Mouse (Mus musculus): ENCODE data around the gene Adora2a. TPM values are rescaled to one million over a fixed set of nuclear protein-coding genes. Genes with fewer than 3 reads are reported as not detected.
"Not testable (repeated sequence)": the region's sequence is repeated elsewhere in the genome, so short reads cannot be mapped to it uniquely, and the experiment has no call there.

The Adora2a gene
- polyA plus RNA-seq, 1 experiment = 1.3 TPM

DNA sequence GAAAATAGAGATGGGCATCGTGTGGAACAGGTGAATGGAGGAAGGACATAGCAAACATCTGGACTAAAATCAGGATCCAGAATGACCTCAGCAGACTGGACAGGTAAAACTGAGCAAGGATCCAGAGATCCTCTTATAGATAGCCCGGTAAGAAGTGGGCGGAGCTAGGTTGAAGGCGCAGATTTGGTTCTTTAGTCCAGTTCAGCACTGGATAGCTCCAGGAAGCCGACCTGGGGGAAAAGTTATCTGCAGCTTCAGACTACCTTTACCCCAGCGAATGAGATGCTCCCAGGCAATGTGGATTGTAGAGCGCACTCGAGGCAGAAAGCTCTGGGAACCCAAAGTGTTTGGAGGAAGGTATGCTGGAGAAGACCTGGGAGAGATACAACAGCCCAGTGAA, 25.3 kb downstream of the Adora2a start:
- Histone ChIP-seq H3K4me2 (ENCODE audit: low read depth) (no peak overlapping the region), H3K27me3 (ENCODE audit: control insufficient read depth, insufficient read depth, insufficient read length) (no peaks in the 10 kb centered on the region), H3ac (ENCODE audit: control insufficient read depth, insufficient read length) (no peak overlapping the region), H3K79me2 (ENCODE audit: control insufficient read depth, insufficient read depth) (no peaks in the 10 kb centered on the region), H3K4me3 (no peak overlapping the region), H3K36me3 (ENCODE audit: control insufficient read depth, insufficient read depth) (no peaks in the 10 kb centered on the region)
- no peak for TF ChIP-seq POLR2AphosphoS2 (IDR thresholded peaks at IDR 0.05; ENCODE audit: insufficient read length, low read depth)
- TF ChIP-seq MAX (IDR thresholded peaks at IDR 0.05; ENCODE audit: low read depth) = no peak
- no peak for TF ChIP-seq TCF3 (IDR thresholded peaks at IDR 0.05; ENCODE audit: insufficient read length, low read depth)

DNA sequence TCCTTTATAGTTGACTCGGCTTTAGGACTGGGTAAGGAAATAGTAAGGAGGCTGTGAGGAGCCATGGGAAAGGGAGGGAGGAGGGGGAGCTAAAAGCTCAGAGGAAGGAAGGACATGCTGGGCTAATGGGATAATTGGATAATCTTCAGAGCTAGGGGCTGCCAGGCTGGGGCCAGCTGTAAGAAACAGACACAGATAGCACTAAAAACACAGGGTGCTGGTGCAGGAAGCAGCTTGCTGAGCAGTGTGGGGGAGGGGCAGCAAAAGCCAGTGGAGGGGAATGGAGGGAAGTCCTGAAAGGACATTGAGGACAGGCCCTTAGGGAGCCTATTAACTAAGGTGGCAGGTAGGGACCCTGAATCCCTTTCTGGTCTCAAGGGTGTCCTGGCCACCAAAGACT, 27.9 kb downstream of the Adora2a start:
- not testable (repeated sequence) for H3K27me3 ChIP-seq (ENCODE audit: control insufficient read depth, insufficient read depth, insufficient read length); H3K36me3 ChIP-seq (ENCODE audit: control insufficient read depth, insufficient read depth); H3ac ChIP-seq (ENCODE audit: control insufficient read depth, insufficient read length); H3K4me3 ChIP-seq; H3K4me2 ChIP-seq (ENCODE audit: low read depth); H3K79me2 ChIP-seq (ENCODE audit: control insufficient read depth, insufficient read depth)

DNA sequence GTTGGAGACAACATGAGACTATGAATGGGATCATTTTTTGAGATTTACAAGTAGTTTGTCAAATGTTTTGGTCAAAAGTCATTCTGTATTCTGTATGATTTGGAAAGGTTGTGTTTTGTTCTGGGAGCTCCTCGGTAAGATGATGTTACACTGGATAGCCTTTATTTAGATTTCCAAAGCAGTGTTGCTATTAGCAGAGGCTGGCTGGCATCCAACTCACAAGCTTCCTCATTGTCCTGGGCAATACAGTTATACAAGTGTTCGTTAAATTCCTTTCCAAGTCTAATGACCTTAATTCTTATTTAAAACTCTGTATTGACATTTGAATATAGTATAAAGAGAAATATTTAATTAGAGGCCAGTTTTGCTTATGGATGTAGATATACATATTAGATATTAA, 28.6 kb downstream of the Adora2a start:
- Histone ChIP-seq H3ac (ENCODE audit: control insufficient read depth, insufficient read length) (no peak overlapping the region), H3K36me3 (ENCODE audit: control insufficient read depth, insufficient read depth) (no peaks in the 10 kb centered on the region), H3K4me3 (no peak overlapping the region), H3K79me2 (ENCODE audit: control insufficient read depth, insufficient read depth) (no peaks in the 10 kb centered on the region), H3K4me2 (ENCODE audit: low read depth) (no peak overlapping the region), H3K27me3 (ENCODE audit: control insufficient read depth, insufficient read depth, insufficient read length) (no peaks in the 10 kb centered on the region)
- TF ChIP-seq MYOD1 (IDR thresholded peaks at IDR 0.05; ENCODE audit: control insufficient read depth in 1 of 3, insufficient read length in 2 of 3, low read depth in 2 of 3) = no peak
- no peak for TF ChIP-seq POLR2A (IDR thresholded peaks at IDR 0.05; ENCODE audit: insufficient read length, low read depth)
- TF ChIP-seq TCF12 (IDR thresholded peaks at IDR 0.05; ENCODE audit: insufficient read depth, poor library complexity, severe bottlenecking) = no peak
- no peak for TF ChIP-seq REST (IDR thresholded peaks at IDR 0.05; ENCODE audit: insufficient read depth, insufficient read length)
- TF ChIP-seq E2F4 (IDR thresholded peaks at IDR 0.05; ENCODE audit: insufficient read depth) = no peak
- TF ChIP-seq CEBPB (IDR thresholded peaks at IDR 0.05; ENCODE audit: insufficient read depth, poor library complexity, severe bottlenecking) = no peak
- TF ChIP-seq MYOG (IDR thresholded peaks at IDR 0.05; ENCODE audit: control insufficient read depth in 1 of 3, insufficient read depth in 1 of 3, insufficient read length in 2 of 3, low read depth in 2 of 3) = no peak
- no peak for TF ChIP-seq POLR2AphosphoS2 (IDR thresholded peaks at IDR 0.05; ENCODE audit: insufficient read length, low read depth)
- no peak for TF ChIP-seq SRF (IDR thresholded peaks at IDR 0.05; ENCODE audit: control insufficient read depth, insufficient read length, low read depth)
- no peak for TF ChIP-seq USF1 (IDR thresholded peaks at IDR 0.05; ENCODE audit: low read depth)
- TF ChIP-seq TCF3 (IDR thresholded peaks at IDR 0.05; ENCODE audit: insufficient read length, low read depth) = no peak
- no peak for TF ChIP-seq MAX (IDR thresholded peaks at IDR 0.05; ENCODE audit: low read depth)

DNA sequence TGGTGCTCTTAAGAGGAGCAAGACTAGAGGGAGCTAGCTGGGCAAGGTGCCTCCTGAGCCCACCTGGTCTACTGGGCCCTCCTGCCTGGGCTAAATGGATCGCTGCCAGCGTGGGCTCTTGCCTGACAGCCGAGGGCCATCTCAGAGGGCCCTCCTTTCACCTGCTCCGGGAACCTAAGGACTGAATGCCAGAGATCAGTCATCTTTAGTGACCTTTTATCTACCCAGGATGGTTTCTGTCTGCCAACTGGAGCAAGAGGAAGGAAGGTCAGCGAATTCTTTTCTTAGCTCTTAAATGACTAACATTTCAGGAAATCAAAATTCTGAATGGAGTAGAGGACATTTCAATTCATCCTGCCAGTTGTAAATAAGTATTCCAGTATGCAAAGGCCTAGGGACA, 33.9 kb downstream of the Adora2a start:
- Histone ChIP-seq H3ac (ENCODE audit: control insufficient read depth, insufficient read length) (no peak overlapping the region), H3K79me2 (ENCODE audit: control insufficient read depth, insufficient read depth) (no peaks in the 10 kb centered on the region), H3K4me3 (no peak overlapping the region), H3K4me2 (ENCODE audit: low read depth) (no peak overlapping the region), H3K36me3 (ENCODE audit: control insufficient read depth, insufficient read depth) (no peaks in the 10 kb centered on the region), H3K27me3 (ENCODE audit: control insufficient read depth, insufficient read depth, insufficient read length) (peaks cover 19% of the 10 kb centered on the region)
- TF ChIP-seq POLR2AphosphoS2 (IDR thresholded peaks at IDR 0.05; ENCODE audit: insufficient read length, low read depth) (no peak), POLR2A (IDR thresholded peaks at IDR 0.05; ENCODE audit: insufficient read length, low read depth) (no peak), MAX (IDR thresholded peaks at IDR 0.05; ENCODE audit: low read depth) (no peak), SRF (IDR thresholded peaks at IDR 0.05; ENCODE audit: control insufficient read depth, insufficient read length, low read depth) (no peak), E2F4 (IDR thresholded peaks at IDR 0.05; ENCODE audit: insufficient read depth) (no peak), REST (IDR thresholded peaks at IDR 0.05; ENCODE audit: insufficient read depth, insufficient read length) (no peak), CEBPB (IDR thresholded peaks at IDR 0.05; ENCODE audit: insufficient read depth, poor library complexity, severe bottlenecking) (no peak), TCF12 (IDR thresholded peaks at IDR 0.05; ENCODE audit: insufficient read depth, poor library complexity, severe bottlenecking) (no peak), MYOG (IDR thresholded peaks at IDR 0.05; ENCODE audit: control insufficient read depth in 1 of 3, insufficient read depth in 1 of 3, insufficient read length in 2 of 3, low read depth in 2 of 3) (no peak), MYOD1 (IDR thresholded peaks at IDR 0.05; ENCODE audit: control insufficient read depth in 1 of 3, insufficient read length in 2 of 3, low read depth in 2 of 3) (no peak), TCF3 (IDR thresholded peaks at IDR 0.05; ENCODE audit: insufficient read length, low read depth) (no peak)

DNA sequence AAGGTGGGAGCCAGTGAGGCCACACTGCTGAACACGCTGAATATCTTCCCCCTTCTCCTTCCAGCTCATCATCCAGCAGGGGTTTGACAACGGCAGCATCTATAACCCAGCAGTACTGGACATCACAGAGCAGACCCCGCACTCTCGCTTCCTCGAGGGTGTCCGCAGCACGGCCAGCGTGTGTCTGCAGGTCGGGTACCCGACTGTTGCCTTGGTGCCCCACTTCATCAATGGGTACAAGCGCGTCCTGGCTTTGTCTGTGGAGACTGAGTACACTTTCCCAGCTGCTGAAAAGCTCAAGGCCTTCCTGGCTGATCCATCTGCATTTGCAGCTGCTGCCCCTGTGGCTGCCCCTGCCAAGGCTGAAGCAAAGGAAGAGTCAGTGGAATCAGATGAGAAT, 35.9 kb downstream of the Adora2a start:
- Histone ChIP-seq H3ac (ENCODE audit: control insufficient read depth, insufficient read length) (no peak overlapping the region), H3K79me2 (ENCODE audit: control insufficient read depth, insufficient read depth) (no peaks in the 10 kb centered on the region), H3K27me3 (ENCODE audit: control insufficient read depth, insufficient read depth, insufficient read length) (peaks cover 19% of the 10 kb centered on the region), H3K36me3 (ENCODE audit: control insufficient read depth, insufficient read depth) (no peaks in the 10 kb centered on the region), H3K4me3 (no peak overlapping the region), H3K4me2 (ENCODE audit: low read depth) (no peak overlapping the region)
- TF ChIP-seq TCF12 (IDR thresholded peaks at IDR 0.05; ENCODE audit: insufficient read depth, poor library complexity, severe bottlenecking) = no peak
- no peak for TF ChIP-seq MYOG (IDR thresholded peaks at IDR 0.05; ENCODE audit: control insufficient read depth in 1 of 3, insufficient read depth in 1 of 3, insufficient read length in 2 of 3, low read depth in 2 of 3)
- no peak for TF ChIP-seq USF1 (IDR thresholded peaks at IDR 0.05; ENCODE audit: low read depth)
- TF ChIP-seq REST (IDR thresholded peaks at IDR 0.05; ENCODE audit: insufficient read depth, insufficient read length) = no peak
- no peak for TF ChIP-seq POLR2A (IDR thresholded peaks at IDR 0.05; ENCODE audit: insufficient read length, low read depth)
- no peak for TF ChIP-seq TCF3 (IDR thresholded peaks at IDR 0.05; ENCODE audit: insufficient read length, low read depth)
- TF ChIP-seq MAX (IDR thresholded peaks at IDR 0.05; ENCODE audit: low read depth) = no peak
- TF ChIP-seq SRF (IDR thresholded peaks at IDR 0.05; ENCODE audit: control insufficient read depth, insufficient read length, low read depth) = no peak
- TF ChIP-seq POLR2AphosphoS2 (IDR thresholded peaks at IDR 0.05; ENCODE audit: insufficient read length, low read depth) = no peak
- TF ChIP-seq CEBPB (IDR thresholded peaks at IDR 0.05; ENCODE audit: insufficient read depth, poor library complexity, severe bottlenecking) = no peak
- TF ChIP-seq E2F4 (IDR thresholded peaks at IDR 0.05; ENCODE audit: insufficient read depth) = no peak
- TF ChIP-seq MYOD1 (IDR thresholded peaks at IDR 0.05; ENCODE audit: control insufficient read depth in 1 of 3, insufficient read length in 2 of 3, low read depth in 2 of 3) = no peak

DNA sequence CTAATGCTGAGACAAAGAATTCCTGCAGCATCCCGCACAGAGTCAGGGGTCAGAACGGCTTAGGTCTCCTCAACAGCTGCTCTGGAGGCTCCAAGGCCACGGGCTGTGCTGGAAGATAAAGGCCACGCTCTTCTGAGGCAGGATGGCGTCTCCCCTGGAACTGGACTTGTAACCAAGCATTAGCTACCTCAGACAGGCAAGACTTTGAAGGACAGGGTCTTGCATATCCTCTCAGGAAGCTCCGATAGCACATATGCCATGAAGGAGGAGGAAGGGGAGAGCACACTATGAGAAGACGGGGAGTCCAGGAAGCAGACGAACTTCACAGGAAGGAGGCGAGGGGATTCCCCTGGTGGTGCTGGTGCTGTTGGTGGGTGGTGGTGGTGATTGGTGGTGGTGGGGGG, 37.2 kb downstream of the Adora2a start:
- peaks cover 19% of the 10 kb centered on the region for H3K27me3 ChIP-seq (ENCODE audit: control insufficient read depth, insufficient read depth, insufficient read length)
- not testable (repeated sequence) for H3K79me2 ChIP-seq (ENCODE audit: control insufficient read depth, insufficient read depth); H3K36me3 ChIP-seq (ENCODE audit: control insufficient read depth, insufficient read depth); H3K4me3 ChIP-seq; H3ac ChIP-seq (ENCODE audit: control insufficient read depth, insufficient read length); H3K4me2 ChIP-seq (ENCODE audit: low read depth)

Measured in myocyte (in vitro differentiated cells).